Mouse (Mus musculus): Measurements from ENCODE around the gene Sh3gl1. TPM values are rescaled to one million over a fixed set of nuclear protein-coding genes. Genes with fewer than 3 reads are reported as not detected.
A peak's percentile ranks its signal among the peaks of the same experiment; 100 is the strongest.

The Sh3gl1 gene
- polyA plus RNA-seq, 1 experiment = 78.2 TPM

DNA sequence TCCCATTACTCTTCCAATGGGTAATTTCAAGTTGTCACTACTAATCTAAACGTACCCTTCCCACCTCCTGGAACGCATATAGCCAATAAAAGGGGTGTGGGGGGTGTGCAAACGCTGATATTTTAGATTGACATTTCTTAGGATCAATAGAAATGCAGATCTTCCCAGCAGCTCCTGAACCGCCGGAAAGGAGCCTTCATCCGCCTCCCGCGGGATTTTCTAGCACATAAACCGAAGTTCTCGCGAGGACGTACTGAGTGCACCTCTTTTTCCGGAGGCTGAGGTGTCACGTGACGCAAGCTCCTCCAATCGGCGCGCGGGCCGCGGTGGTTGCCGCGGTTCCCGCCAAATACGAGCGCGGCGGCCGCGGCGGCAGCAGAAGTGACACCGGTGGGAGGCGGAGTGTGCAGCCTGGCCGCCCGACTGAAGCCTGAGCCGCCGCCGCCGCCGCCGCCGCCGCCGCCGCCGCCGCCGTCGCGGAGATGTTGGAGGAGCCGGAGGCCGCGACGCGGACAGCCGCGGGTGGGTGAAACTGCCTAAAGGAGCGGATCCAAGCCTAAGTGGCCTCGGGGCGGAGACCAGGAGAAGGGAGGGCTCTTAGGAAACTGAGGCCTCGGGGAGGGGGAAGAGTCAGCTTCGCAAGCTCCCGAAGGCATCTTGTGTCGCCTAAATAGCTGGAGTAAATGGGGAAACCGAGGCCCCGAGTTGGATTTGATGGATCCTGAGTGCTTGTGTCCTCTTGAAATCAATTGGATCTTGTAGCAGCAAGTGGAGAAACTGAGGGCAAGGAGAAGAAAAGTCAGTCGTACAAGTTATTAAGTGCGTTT is 3.8 kb upstream of the Sh3gl1 start, which contains the start of gene Chaf1a:
Gene Chaf1a, plus strand, starts transcription at position 410 of the 827 bp plus-strand sequence.
- under 1% methylated on average over 68 of the region's 68 CpGs for WGBS
- Histone ChIP-seq H3K27me3 (ENCODE audit: control insufficient read depth, insufficient read depth, low read length) (no peaks in the 10 kb centered on the region), H3K4me1 (ENCODE audit: control insufficient read depth, insufficient read depth, insufficient read length, low read length) (peaks cover 2% of the 10 kb centered on the region; the same call in 1 of the 2 replicates), H3K27ac (ENCODE audit: insufficient read depth, low read depth, low read length) (no peak within 1 kb of the TSS; the same call in 1 of the 2 replicates), H3K36me3 (ENCODE audit: control insufficient read depth, insufficient read depth, low read length) (peaks cover 2% of the 10 kb centered on the region; the same call in 1 of the 2 replicates), H3K4me3 (ENCODE audit: low read depth, low read length) (peak within 1 kb of the TSS; percentile 80)
- TF ChIP-seq CTCF (IDR thresholded peaks at IDR 0.05; ENCODE audit: extremely low read depth, insufficient read length, insufficient replicate concordance, low read depth, low read length) (no peak), POLR2A (IDR thresholded peaks at IDR 0.05; ENCODE audit: low read depth, low read length) (peak; percentile 39; the same call in 1 of the 2 replicates)

- Histone ChIP-seq H3K27me3 (ENCODE audit: control insufficient read depth, insufficient read depth, low read length) (no peaks in the 10 kb centered on the region), H3K4me1 (ENCODE audit: control insufficient read depth, insufficient read depth, insufficient read length, low read length) (peaks cover 7% of the 10 kb centered on the region; the same call in 1 of the 2 replicates), H3K4me3 (ENCODE audit: low read depth, low read length) (no peak overlapping the region), H3K27ac (ENCODE audit: insufficient read depth, low read depth, low read length) (no peak overlapping the region), H3K36me3 (ENCODE audit: control insufficient read depth, insufficient read depth, low read length) (peaks cover 5% of the 10 kb centered on the region; the same call in 1 of the 2 replicates)
- no peak for TF ChIP-seq CTCF (IDR thresholded peaks at IDR 0.05; ENCODE audit: extremely low read depth, insufficient read length, insufficient replicate concordance, low read depth, low read length)
- no peak for TF ChIP-seq POLR2A (IDR thresholded peaks at IDR 0.05; ENCODE audit: low read depth, low read length)
- 62% methylated on average over 4 of the region's 4 CpGs for WGBS
These were observed 2.9 kb upstream of the Sh3gl1 start for GRCm38 (mm10) chr17:56039345-56039744.

DNA sequence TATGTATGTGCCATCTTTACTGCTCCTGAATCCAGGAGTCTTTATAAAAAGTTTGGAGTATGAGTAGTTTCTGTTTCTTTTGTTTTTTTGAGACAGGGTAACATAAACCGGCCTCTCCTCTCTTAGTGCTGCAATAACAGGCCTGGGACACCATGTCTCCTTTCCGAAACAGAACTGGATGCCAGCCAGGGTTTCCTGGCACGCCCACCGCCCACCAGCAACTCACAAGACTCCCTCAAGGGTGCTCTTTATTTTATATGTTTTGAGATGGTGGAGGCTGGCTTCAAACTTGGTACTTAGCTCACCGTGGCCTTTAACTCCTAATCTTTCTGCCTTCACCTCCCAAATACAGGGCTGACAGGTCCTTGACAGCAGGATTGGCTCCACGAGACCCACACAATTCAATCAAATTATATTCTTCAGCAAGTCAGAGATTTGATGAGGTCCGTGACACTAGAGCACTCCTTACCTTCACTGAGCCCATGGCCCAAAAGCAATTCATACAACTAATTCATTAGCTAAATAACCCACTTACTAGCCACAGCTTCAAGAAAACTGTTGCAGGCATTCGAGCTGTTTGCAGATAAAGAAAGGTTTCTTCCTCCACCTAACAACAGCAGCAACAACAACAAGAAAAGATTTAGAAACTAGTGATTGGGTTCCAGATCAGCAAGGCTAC is 2.3 kb upstream of the Sh3gl1 start:
- Histone ChIP-seq H3K4me3 (ENCODE audit: low read depth, low read length) (no peak overlapping the region), H3K36me3 (ENCODE audit: control insufficient read depth, insufficient read depth, low read length) (peaks cover 10% of the 10 kb centered on the region), H3K27ac (ENCODE audit: insufficient read depth, low read depth, low read length) (no peak overlapping the region), H3K27me3 (ENCODE audit: control insufficient read depth, insufficient read depth, low read length) (no peaks in the 10 kb centered on the region), H3K4me1 (ENCODE audit: control insufficient read depth, insufficient read depth, insufficient read length, low read length) (peaks cover 12% of the 10 kb centered on the region; the same call in 1 of the 2 replicates)
- WGBS = 81% methylated on average over 8 of the region's 8 CpGs
- no peak for TF ChIP-seq CTCF (IDR thresholded peaks at IDR 0.05; ENCODE audit: extremely low read depth, insufficient read length, insufficient replicate concordance, low read depth, low read length)
- TF ChIP-seq POLR2A (IDR thresholded peaks at IDR 0.05; ENCODE audit: low read depth, low read length) = no peak

DNA sequence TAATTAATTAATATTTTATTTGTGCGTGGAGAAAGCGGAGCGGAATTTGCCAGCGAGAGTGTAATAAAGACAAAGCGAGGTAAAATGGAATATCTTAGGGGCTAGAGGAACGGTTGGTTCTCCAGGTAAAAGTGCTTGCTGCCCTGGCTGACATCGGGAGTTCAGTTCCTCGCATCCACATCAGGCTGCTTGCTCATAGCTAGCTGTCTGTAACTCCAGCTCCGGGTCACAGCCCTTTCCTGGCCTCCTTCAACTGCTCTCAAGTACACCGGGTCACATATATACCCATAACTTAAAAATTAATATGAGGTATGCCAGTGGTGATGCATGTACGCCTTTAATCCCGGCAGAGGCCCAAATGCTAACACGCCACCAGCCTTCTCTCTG is 459 bp upstream of the Sh3gl1 start:
- H3K36me3 ChIP-seq (ENCODE audit: control insufficient read depth, insufficient read depth, low read length) = peaks cover 10% of the 10 kb centered on the region
- peak overlapping the region; percentile 45 for H3K4me3 ChIP-seq (ENCODE audit: low read depth, low read length)
- no peak overlapping the region for H3K27ac ChIP-seq (ENCODE audit: insufficient read depth, low read depth, low read length)

DNA sequence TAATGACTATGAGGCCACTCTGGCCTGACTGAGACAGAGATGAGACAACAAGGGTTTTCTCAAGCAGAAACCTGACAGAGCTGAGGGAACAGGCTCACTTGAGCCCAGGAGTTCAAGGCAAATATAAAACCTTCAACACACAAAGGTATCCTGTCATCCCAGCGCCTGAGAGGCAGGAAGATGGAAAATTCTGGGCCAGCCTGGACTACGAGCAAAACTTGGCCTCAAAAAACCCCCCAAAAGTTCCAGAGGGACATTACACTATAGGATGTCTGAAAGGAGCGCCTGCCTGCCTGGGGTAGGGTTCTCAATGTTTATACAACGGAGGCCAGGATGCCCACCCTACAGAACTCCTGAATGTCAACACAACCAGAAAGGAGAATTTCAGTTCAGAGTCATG is 1.2 kb downstream of the Sh3gl1 start:
- TF ChIP-seq POLR2A (IDR thresholded peaks at IDR 0.05; ENCODE audit: low read depth, low read length) (no peak), CTCF (IDR thresholded peaks at IDR 0.05; ENCODE audit: extremely low read depth, insufficient read length, insufficient replicate concordance, low read depth, low read length) (no peak)
- Histone ChIP-seq H3K4me3 (ENCODE audit: low read depth, low read length) (peak overlapping the region; percentile 34), H3K27me3 (ENCODE audit: control insufficient read depth, insufficient read depth, low read length) (no peaks in the 10 kb centered on the region), H3K4me1 (ENCODE audit: control insufficient read depth, insufficient read depth, insufficient read length, low read length) (peaks cover 27% of the 10 kb centered on the region), H3K27ac (ENCODE audit: insufficient read depth, low read depth, low read length) (peak overlapping the region; percentile 57; the same call in 1 of the 2 replicates), H3K36me3 (ENCODE audit: control insufficient read depth, insufficient read depth, low read length) (peaks cover 10% of the 10 kb centered on the region)
- 62% methylated on average over 4 of the region's 4 CpGs for WGBS

More for the DNA sequence above, 459 bp upstream of the Sh3gl1 start:
- 34% methylated on average over 13 of the region's 13 CpGs for WGBS
- Histone ChIP-seq H3K27me3 (ENCODE audit: control insufficient read depth, insufficient read depth, low read length) (no peaks in the 10 kb centered on the region), H3K4me1 (ENCODE audit: control insufficient read depth, insufficient read depth, insufficient read length, low read length) (peaks cover 25% of the 10 kb centered on the region)
- TF ChIP-seq POLR2A (IDR thresholded peaks at IDR 0.05; ENCODE audit: low read depth, low read length) (no peak), CTCF (IDR thresholded peaks at IDR 0.05; ENCODE audit: extremely low read depth, insufficient read length, insufficient replicate concordance, low read depth, low read length) (no peak)

GRCm38 (mm10) chr17:56034726-56035100 is 1.7 kb downstream of the Sh3gl1 start:
- H3K4me3 ChIP-seq (ENCODE audit: low read depth, low read length) = peak overlapping the region; percentile 34
- 73% methylated on average over 6 of the region's 6 CpGs for WGBS
- TF ChIP-seq CTCF (IDR thresholded peaks at IDR 0.05; ENCODE audit: extremely low read depth, insufficient read length, insufficient replicate concordance, low read depth, low read length) (no peak), POLR2A (IDR thresholded peaks at IDR 0.05; ENCODE audit: low read depth, low read length) (no peak)
- H3K27me3 ChIP-seq (ENCODE audit: control insufficient read depth, insufficient read depth, low read length) = no peaks in the 10 kb centered on the region
- peaks cover 10% of the 10 kb centered on the region for H3K36me3 ChIP-seq (ENCODE audit: control insufficient read depth, insufficient read depth, low read length)
- H3K4me1 ChIP-seq (ENCODE audit: control insufficient read depth, insufficient read depth, insufficient read length, low read length) = peaks cover 27% of the 10 kb centered on the region
- peak overlapping the region; percentile 57 for H3K27ac ChIP-seq (ENCODE audit: insufficient read depth, low read depth, low read length)

All from small intestine, adult 2 months (tissue).